Mouse (Mus musculus): ENCODE measurements at regions not wholly inside any gene's neighbourhood (a gene's known extent, or its start where the extent isn't known, plus 50 kb on each side); places are given as distances from the start of the nearest gene placed in this dataset.

GRCm38 (mm10) chr13:28421309-28421708 is 164.0 kb downstream of the Gm11361 start:
- no peaks in the 10 kb centered on the region for H3K27me3 ChIP-seq (ENCODE audit: control insufficient read depth, insufficient read depth, low read length)
- H3K4me3 ChIP-seq (replicated peaks; ENCODE audit: low read length), result no peak overlapping the region
- H3K9ac ChIP-seq (ENCODE audit: low read depth, low read length, severe bottlenecking), result no peak overlapping the region
- H3K4me1 ChIP-seq (ENCODE audit: control insufficient read depth, insufficient read depth, low read length), result peaks cover 35% of the 10 kb centered on the region
- no peak for ATAC-seq (ENCODE audit: low FRiP score, low read depth)
- no peak for TF ChIP-seq POLR2A (IDR thresholded peaks at IDR 0.05; ENCODE audit: borderline replicate concordance, extremely low read depth, insufficient read depth, insufficient read length)
- H3K36me3 ChIP-seq (ENCODE audit: control insufficient read depth, insufficient read depth, low read length), result no peaks in the 10 kb centered on the region
- no peaks in the 10 kb centered on the region for H3K9me3 ChIP-seq (ENCODE audit: control insufficient read depth, low read length)
- H3K27ac ChIP-seq (replicated peaks; ENCODE audit: low read depth, low read length), result no peak overlapping the region
- H3K4me2 ChIP-seq (replicated peaks; ENCODE audit: low read depth, low read length, severe bottlenecking), result no peak overlapping the region
- no peak for DNase-seq (ENCODE audit: low spot score)
- WGBS, result 82% methylated on average over 3 of the region's 3 CpGs

DNA sequence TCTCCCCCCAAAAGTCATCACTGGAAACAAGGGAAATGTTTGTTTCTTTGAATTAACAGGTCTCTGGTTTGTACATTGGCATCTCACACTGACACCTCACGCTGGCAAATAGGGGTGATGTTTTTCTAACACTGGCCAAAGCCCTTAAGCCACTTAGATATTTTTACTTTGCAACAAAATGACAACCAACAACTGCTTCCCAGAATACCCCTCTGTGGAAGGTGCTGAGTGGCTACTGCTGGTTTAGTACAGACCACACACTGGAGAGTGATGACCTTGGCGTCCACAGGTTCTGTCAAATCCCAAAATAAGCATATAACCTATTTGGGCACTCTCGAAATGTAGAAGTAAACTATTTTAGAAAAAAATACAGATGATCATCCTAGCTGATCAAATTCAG is 163.3 kb downstream of the Gm11361 start:
- WGBS, result 90% methylated on average over 3 of the region's 3 CpGs
- no peak for ATAC-seq (ENCODE audit: low FRiP score, low read depth)
- Histone ChIP-seq H3K27ac (replicated peaks; ENCODE audit: low read depth, low read length) (no peak overlapping the region), H3K36me3 (ENCODE audit: control insufficient read depth, insufficient read depth, low read length) (no peaks in the 10 kb centered on the region), H3K9me3 (ENCODE audit: control insufficient read depth, low read length) (no peaks in the 10 kb centered on the region), H3K9ac (ENCODE audit: low read depth, low read length, severe bottlenecking) (no peak overlapping the region), H3K27me3 (ENCODE audit: control insufficient read depth, insufficient read depth, low read length) (no peaks in the 10 kb centered on the region), H3K4me2 (replicated peaks; ENCODE audit: low read depth, low read length, severe bottlenecking) (no peak overlapping the region), H3K4me1 (ENCODE audit: control insufficient read depth, insufficient read depth, low read length) (peaks cover 41% of the 10 kb centered on the region), H3K4me3 (replicated peaks; ENCODE audit: low read length) (no peak overlapping the region)
- DNase-seq (ENCODE audit: low spot score), result no peak
- TF ChIP-seq POLR2A (IDR thresholded peaks at IDR 0.05; ENCODE audit: borderline replicate concordance, extremely low read depth, insufficient read depth, insufficient read length), result no peak

DNA sequence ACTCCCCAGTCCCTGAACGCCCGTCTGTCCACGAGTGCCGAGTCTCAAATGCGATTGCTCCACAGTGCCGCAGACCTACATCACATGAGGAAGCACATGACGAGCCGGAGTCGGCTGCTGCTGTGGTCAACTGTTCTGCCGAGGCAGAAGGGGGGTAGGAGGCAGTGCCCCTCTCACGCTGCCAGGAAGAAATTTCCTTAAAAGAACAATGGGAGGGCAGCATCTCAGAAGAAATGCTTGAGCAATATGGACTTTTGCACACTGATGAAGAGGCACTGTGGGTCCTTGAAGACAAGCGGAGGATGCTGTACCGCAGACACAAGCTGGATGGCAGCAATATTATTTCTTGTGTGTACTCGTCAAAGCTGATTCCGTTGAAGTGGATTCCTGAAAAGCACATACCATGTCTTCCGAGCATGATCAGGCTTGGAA is 162.6 kb downstream of the Gm11361 start:
- H3K4me2 ChIP-seq (replicated peaks; ENCODE audit: low read depth, low read length, severe bottlenecking), result peak overlapping the region; percentile 25; the same call in 1 of the 2 replicates
- H3K4me1 ChIP-seq (ENCODE audit: control insufficient read depth, insufficient read depth, low read length), result peaks cover 40% of the 10 kb centered on the region
- 44% methylated on average over 16 of the region's 16 CpGs for WGBS
- ATAC-seq (ENCODE audit: low FRiP score, low read depth), result no peak
- no peaks in the 10 kb centered on the region for H3K9me3 ChIP-seq (ENCODE audit: control insufficient read depth, low read length)
- TF ChIP-seq POLR2A (IDR thresholded peaks at IDR 0.05; ENCODE audit: borderline replicate concordance, extremely low read depth, insufficient read depth, insufficient read length), result no peak
- H3K36me3 ChIP-seq (ENCODE audit: control insufficient read depth, insufficient read depth, low read length), result no peaks in the 10 kb centered on the region
- DNase-seq (ENCODE audit: low spot score), result no peak
- H3K4me3 ChIP-seq (replicated peaks; ENCODE audit: low read length), result no peak overlapping the region
- no peak overlapping the region for H3K9ac ChIP-seq (ENCODE audit: low read depth, low read length, severe bottlenecking)
- H3K27ac ChIP-seq (replicated peaks; ENCODE audit: low read depth, low read length), result no peak overlapping the region
- no peaks in the 10 kb centered on the region for H3K27me3 ChIP-seq (ENCODE audit: control insufficient read depth, insufficient read depth, low read length)

DNA sequence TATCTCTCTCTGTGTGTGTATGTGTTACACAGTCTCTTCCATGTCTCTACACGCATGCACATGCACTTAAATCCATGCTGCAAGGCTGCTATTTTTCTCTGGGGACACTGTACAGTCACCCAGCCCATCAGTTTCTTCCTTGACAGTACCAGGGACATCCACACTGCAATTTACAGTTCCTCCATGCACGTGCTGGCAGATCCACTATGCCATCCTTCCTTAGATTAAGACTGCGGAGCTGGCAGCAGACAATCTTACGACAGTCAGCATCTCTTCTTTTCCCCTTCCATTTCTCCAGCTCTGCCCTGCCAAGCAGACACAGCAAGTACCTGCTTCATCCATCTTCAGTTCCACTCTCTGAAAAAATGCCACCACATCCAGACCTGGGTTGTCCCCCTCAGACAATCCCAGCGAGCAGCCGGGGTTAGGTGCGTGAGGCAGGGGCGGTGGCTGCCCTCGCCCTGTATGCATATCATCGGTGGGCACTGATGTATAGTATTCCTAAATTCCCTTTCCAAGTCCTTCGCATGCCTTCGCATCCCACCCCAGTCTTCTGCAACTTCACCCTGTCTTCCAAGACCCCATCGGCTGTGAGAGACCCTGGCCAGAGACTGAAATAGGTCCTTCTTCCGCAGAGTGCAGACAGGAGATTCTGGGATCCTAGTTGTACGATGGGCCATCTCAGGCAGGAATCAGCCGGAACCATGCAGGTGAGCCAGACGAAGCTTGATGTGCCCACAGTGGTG is 161.8 kb downstream of the Gm11361 start:
- H3K4me1 ChIP-seq (ENCODE audit: control insufficient read depth, insufficient read depth, low read length), result peaks cover 35% of the 10 kb centered on the region
- no peak for ATAC-seq (ENCODE audit: low FRiP score, low read depth)
- DNase-seq (ENCODE audit: low spot score), result no peak
- no peak overlapping the region for H3K4me3 ChIP-seq (replicated peaks; ENCODE audit: low read length)
- WGBS, result 84% methylated on average over 17 of the region's 17 CpGs
- H3K27me3 ChIP-seq (ENCODE audit: control insufficient read depth, insufficient read depth, low read length), result no peaks in the 10 kb centered on the region
- H3K36me3 ChIP-seq (ENCODE audit: control insufficient read depth, insufficient read depth, low read length), result no peaks in the 10 kb centered on the region
- peak overlapping the region; percentile 55; the same call in 1 of the 2 replicates for H3K4me2 ChIP-seq (replicated peaks; ENCODE audit: low read depth, low read length, severe bottlenecking)
- no peak overlapping the region for H3K9ac ChIP-seq (ENCODE audit: low read depth, low read length, severe bottlenecking)
- H3K27ac ChIP-seq (replicated peaks; ENCODE audit: low read depth, low read length), result peak overlapping the region; percentile 88
- no peak for TF ChIP-seq POLR2A (IDR thresholded peaks at IDR 0.05; ENCODE audit: borderline replicate concordance, extremely low read depth, insufficient read depth, insufficient read length)
- H3K9me3 ChIP-seq (ENCODE audit: control insufficient read depth, low read length), result no peaks in the 10 kb centered on the region

DNA sequence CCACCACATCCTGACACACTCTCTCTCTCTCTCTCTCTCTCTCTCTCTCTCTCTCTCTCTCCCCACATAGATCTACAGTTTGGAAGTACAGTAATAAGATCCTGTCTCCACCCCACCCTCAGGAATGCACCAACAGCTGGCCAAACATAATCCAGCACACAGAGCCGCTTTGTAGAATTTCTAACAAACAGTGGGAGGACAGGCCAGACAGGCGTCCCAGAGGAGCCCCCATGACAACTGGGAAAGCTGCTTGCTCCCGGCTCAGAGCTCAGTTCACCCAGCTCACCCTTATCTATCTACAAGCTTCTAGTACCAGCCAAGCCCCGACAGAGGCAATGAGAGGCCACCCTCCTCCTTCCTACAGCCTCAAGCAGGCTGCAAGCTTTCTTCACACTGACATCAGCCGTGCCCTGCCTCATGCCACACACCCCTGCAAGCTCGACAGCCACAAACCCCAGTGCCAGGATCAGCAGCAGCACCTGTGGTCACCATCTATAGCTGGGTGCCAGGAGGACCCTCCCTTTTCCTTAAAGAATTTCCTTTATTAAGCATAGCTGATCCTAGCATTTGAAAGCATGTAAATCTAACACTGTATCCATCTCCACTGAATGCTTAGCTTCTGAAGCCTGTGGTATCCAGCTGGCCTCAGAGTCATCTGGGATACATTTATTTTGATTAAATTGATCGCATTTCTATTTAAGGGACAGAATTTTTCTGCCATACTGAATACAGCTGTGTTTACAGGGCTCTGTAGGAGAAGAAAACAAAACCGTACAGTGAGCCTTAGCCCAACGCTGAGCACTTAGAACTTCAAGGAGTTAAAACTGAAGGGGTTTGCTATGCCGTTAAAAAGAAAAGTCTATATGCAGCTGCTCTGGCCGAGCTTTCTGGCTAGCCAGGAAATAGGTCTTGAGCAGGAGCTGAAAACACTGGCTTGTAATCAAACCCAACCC is 160.9 kb downstream of the Gm11361 start:
- Histone ChIP-seq H3K9ac (ENCODE audit: low read depth, low read length, severe bottlenecking) (peak overlapping the region; percentile 44; the same call in 1 of the 2 replicates), H3K36me3 (ENCODE audit: control insufficient read depth, insufficient read depth, low read length) (no peaks in the 10 kb centered on the region), H3K4me3 (replicated peaks; ENCODE audit: low read length) (peak overlapping the region; percentile 23), H3K27ac (replicated peaks; ENCODE audit: low read depth, low read length) (peak overlapping the region; percentile 88), H3K9me3 (ENCODE audit: control insufficient read depth, low read length) (no peaks in the 10 kb centered on the region), H3K4me1 (ENCODE audit: control insufficient read depth, insufficient read depth, low read length) (peaks cover 35% of the 10 kb centered on the region), H3K27me3 (ENCODE audit: control insufficient read depth, insufficient read depth, low read length) (no peaks in the 10 kb centered on the region), H3K4me2 (replicated peaks; ENCODE audit: low read depth, low read length, severe bottlenecking) (peak overlapping the region; percentile 55)
- TF ChIP-seq POLR2A (IDR thresholded peaks at IDR 0.05; ENCODE audit: borderline replicate concordance, extremely low read depth, insufficient read depth, insufficient read length), result no peak
- WGBS, result 5% methylated on average over 11 of the region's 11 CpGs
- ATAC-seq (ENCODE audit: low FRiP score, low read depth) (peak; percentile 89), DNase-seq (ENCODE audit: low spot score) (peak; percentile 92)
